10 mouse cellular contexts compared by ENCODE assay signal in the genomic region with DNA sequence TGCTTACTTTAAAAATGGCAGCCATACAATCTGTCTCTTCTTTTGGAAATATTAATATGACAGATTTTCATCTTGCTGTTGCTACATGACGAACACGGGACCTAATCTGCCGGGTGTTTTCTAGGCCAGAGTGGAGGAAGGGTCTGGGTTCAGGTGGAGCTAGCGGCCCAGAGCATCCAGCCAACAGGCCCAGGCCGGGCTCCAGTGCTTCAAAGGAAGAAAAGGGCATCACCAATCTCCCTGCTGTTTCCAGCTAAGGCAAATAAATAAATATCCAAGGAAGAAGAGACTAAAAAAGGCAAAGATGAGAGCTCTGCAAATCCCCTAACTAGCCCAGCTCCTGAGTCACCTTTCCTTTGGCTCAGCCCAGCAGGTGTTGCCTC. TPM values are rescaled to one million over a fixed set of nuclear protein-coding genes. Genes with fewer than 3 reads are reported as not detected.
DNase-seq lines count a peak whose midpoint lies in the region; ATAC-seq and TF ChIP-seq lines count a peak whose summit lies in the region.
"Had no signal": no experiment of that assay in that cellular context is flagged by ENCODE, and none has a peak within 500 bp of the region (broad histone marks: within the 10 kb centered on the region; RNA-seq: fewer than 3 reads in every experiment).

No protein-coding gene starts in this region.

- DNase-seq in layer of hippocampus, adult 2 months (ENCODE audit: low spot score in 2 of 2) = no peak
- no peak for DNase-seq in layer of hippocampus, adult 9-10 months (ENCODE audit: low spot score)
- peak; percentile 61 to 69 for DNase-seq in cerebellum, postnatal 10 days
- DNase-seq in midbrain, postnatal 0 days (ENCODE audit: low spot score) = peak; percentile 19
- DNase-seq in urinary bladder, postnatal 10 days (ENCODE audit: low spot score) = no peak
- no peak for DNase-seq in frontal cortex, postnatal 14 days (ENCODE audit: low spot score in 2 of 2)
- DNase-seq in embryo, embryonic 11 days = no peak

- H3K4me2 ChIP-seq in hindbrain, embryonic 13.5 days = peak overlapping the region; percentile 63
- peak overlapping the region; percentile 72 for H3K4me2 ChIP-seq in midbrain, postnatal 0 days (ENCODE audit: low read depth, low read length, poor library complexity, severe bottlenecking)

- no peak for TF ChIP-seq CTCF in layer of hippocampus, adult 2 months (conservative IDR thresholded peaks at IDR 0.05)
- TF ChIP-seq CTCF in midbrain, postnatal 0 days (IDR thresholded peaks at IDR 0.05) = no peak

- H3K4me3 ChIP-seq in layer of hippocampus, adult 2 months = peak overlapping the region; percentile 74
- H3K4me3 ChIP-seq in hindbrain, embryonic 13.5 days = peak overlapping the region; percentile 56
- peak overlapping the region; percentile 74 for H3K4me3 ChIP-seq in midbrain, postnatal 0 days (ENCODE audit: low read depth, low read length)

- 66% methylated on average over 5 of the region's 5 CpGs for WGBS in hindbrain, embryonic 13.5 days
- 49% methylated on average over 5 of the region's 5 CpGs for WGBS in midbrain, postnatal 0 days

- H3K27me3 ChIP-seq in hindbrain, embryonic 13.5 days = peaks cover 18% of the 10 kb centered on the region
- no peaks in the 10 kb centered on the region for H3K27me3 ChIP-seq in midbrain, postnatal 0 days (ENCODE audit: insufficient read depth, low read length)

- peak overlapping the region; percentile 80 for H3K9ac ChIP-seq in hindbrain, embryonic 13.5 days
- peak overlapping the region; percentile 98 for H3K9ac ChIP-seq in midbrain, postnatal 0 days (replicated peaks; ENCODE audit: low read length, poor library complexity, severe bottlenecking)

- H3K36me3 ChIP-seq in hindbrain, embryonic 13.5 days = no peaks in the 10 kb centered on the region
- H3K36me3 ChIP-seq in midbrain, postnatal 0 days (ENCODE audit: insufficient read depth, low read length) = no peaks in the 10 kb centered on the region
- H3K36me3 ChIP-seq: G1E had no signal

- H3K9me3 ChIP-seq in hindbrain, embryonic 13.5 days = no peaks in the 10 kb centered on the region
- H3K9me3 ChIP-seq in midbrain, postnatal 0 days (ENCODE audit: low read length) = no peaks in the 10 kb centered on the region
- H3K9me3 ChIP-seq: megakaryocyte, embryonic 14.5 days had no signal

- peak overlapping the region; percentile 100 for H3K27ac ChIP-seq in layer of hippocampus, adult 2 months
- peak overlapping the region; percentile 81 for H3K27ac ChIP-seq in hindbrain, embryonic 13.5 days
- peak overlapping the region; percentile 94 for H3K27ac ChIP-seq in midbrain, postnatal 0 days (ENCODE audit: low read depth, low read length)

- peaks cover 12% of the 10 kb centered on the region for H3K4me1 ChIP-seq in hindbrain, embryonic 13.5 days (replicated peaks)
- no peaks in the 10 kb centered on the region for H3K4me1 ChIP-seq in midbrain, postnatal 0 days (ENCODE audit: insufficient read depth, low read length)

- ATAC-seq in hindbrain, embryonic 13.5 days (ENCODE audit: low FRiP score) = peak; percentile 57
- peak; percentile 39; the same call in 1 of the 2 replicates for ATAC-seq in midbrain, postnatal 0 days (ENCODE audit: low FRiP score)

RNA-seq across cellular contexts. Expression of gene Pde4dip, which starts 0.7 kb away (rescaled TPM):
- 100 to 1,000 TPM; 232 to 246 TPM for total RNA-seq in layer of hippocampus, adult 2 months (2021)
- polyA plus RNA-seq in hindbrain, embryonic 13.5 days (2015; fragmentation: Nextera tagmentation; extraction: Ambion mirVana) = 58.6 and 60.4 TPM in 2 replicates
- total RNA-seq in midbrain, postnatal 0 days (2014; rRNA removed) = 93.6 and 100 TPM in 2 replicates
- 46.4 and 47.6 TPM in 2 replicates for polyA plus RNA-seq in midbrain, postnatal 0 days (2015; fragmentation: Nextera tagmentation; extraction: Ambion mirVana)

RNA-seq across cellular contexts. Expression of gene Sec22b, which starts 13.2 kb away (rescaled TPM):
- total RNA-seq in layer of hippocampus, adult 2 months (2021) = 10 to 100 TPM; 78.3 to 81.7 TPM
- polyA plus RNA-seq in hindbrain, embryonic 13.5 days (2015; fragmentation: Nextera tagmentation; extraction: Ambion mirVana) = 103 and 105 TPM in 2 replicates
- 62.8 and 69.3 TPM in 2 replicates for total RNA-seq in midbrain, postnatal 0 days (2014; rRNA removed)
- 81.4 and 89.1 TPM in 2 replicates for polyA plus RNA-seq in midbrain, postnatal 0 days (2015; fragmentation: Nextera tagmentation; extraction: Ambion mirVana)

Comparison
In these comparisons a context has a peak if more than half of its experiments do, and no peak if none do; other contexts are left out.
1. DNase-seq: peak in cerebellum, postnatal 10 days (2 of 2) and midbrain, postnatal 0 days (single experiment); none in layer of hippocampus, adult 2 months (0 of 2), layer of hippocampus, adult 9-10 months (single experiment), urinary bladder, postnatal 10 days (single experiment), frontal cortex, postnatal 14 days (0 of 2) and embryo, embryonic 11 days (single experiment).
2. Peak in every context shown above with its lines, with median percentiles within 50 percentile points of each other: H3K27ac ChIP-seq and H3K4me3 ChIP-seq.